Mouse (Mus musculus): Measurements from ENCODE around the gene Ctnnbl1.

DNA sequence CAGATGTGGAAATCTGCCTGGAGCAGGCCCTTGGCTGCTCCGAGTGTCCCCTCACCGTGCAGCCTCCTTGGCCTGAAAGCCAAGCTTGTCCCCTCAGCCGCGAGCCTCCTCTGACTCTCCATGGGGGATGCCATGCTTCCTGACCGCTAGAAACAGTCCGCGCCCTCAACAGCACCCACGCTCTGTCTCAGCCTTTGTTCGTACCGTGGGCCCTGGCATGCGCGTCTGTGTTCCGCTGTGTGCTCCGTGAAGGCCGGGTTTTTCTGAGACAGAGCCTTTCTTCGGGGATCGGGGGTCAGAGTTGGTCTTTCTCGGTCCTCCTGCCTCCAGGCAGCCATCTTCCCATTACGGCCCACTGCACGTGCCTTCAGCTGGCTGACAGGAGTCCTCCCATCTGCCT lies 190.2 kb downstream of the Ctnnbl1 start:
- TF ChIP-seq CTCF (IDR thresholded peaks at IDR 0.05; ENCODE audit: borderline replicate concordance, extremely low read depth, insufficient read depth, insufficient read length) (no peak), POLR2A (IDR thresholded peaks at IDR 0.05; ENCODE audit: borderline replicate concordance, extremely low read depth, insufficient read depth, insufficient read length, poor library complexity, severe bottlenecking) (no peak)
